Mouse (Mus musculus) liver, adult 2 months (tissue): ENCODE results near the gene Olfr697.

ENCODE experiments used
- CTCF ChIP-seq: fragments of 200-500 bp; IDR thresholded peaks from 2 replicates; pipeline ENCODE4 v1.5.1; 2011; ENCODE audit warnings: low read depth, low read length, control low read depth
- POLR2A ChIP-seq: fragments of 200-500 bp; IDR thresholded peaks from 2 replicates; pipeline ENCODE4 v1.6.1; 2011; ENCODE audit warnings: low read length, control low read depth; ENCODE audit not compliant: insufficient read depth; ENCODE audit errors: extremely low read depth

DNA sequence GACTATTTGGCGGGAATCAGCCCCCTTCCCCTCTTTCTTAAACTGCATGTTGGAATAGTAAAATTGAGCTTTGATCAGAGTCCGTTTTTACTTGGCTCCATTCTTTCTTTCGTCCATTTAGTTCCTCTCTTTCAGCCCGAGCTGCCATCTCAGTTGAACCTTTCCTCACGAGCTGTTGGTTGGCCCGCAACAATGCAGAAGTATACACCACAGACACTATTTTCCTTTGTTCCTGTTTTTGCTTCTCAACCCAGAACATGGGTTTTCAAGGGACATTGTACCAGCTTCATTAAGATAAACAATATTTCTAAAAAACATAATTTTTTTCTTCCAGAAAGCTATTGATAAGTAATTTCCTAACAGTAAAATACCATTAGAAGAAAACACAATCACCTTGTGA is 30.8 kb downstream of the Olfr697 start:
- no peak for TF ChIP-seq CTCF
- TF ChIP-seq POLR2A, result no peak
